Mouse (Mus musculus) kidney, postnatal 14 days (tissue): ENCODE measurements around the gene Nckap1.
"Not testable (repeated sequence)": the region's sequence is repeated elsewhere in the genome, so short reads cannot be mapped to it uniquely, and the experiment has no call there.

Experiments used
- DNase-seq: peaks from one replicate; pipeline ENCODE4 v3.0.0; 2022; ENCODE audit warnings: mixed read lengths

Nckap1 gene

GRCm38 (mm10) chr2:80559655-80560054 lies 21.5 kb downstream of the Nckap1 start:
- DNase-seq, result no peak

GRCm38 (mm10) chr2:80554442-80554841 lies 26.7 kb downstream of the Nckap1 start:
- no peak for DNase-seq

GRCm38 (mm10) chr2:80549704-80550103 lies 31.5 kb downstream of the Nckap1 start:
- DNase-seq, result no peak

- no peak for DNase-seq
Observed at GRCm38 (mm10) chr2:80547901-80548300, 33.3 kb downstream of the Nckap1 start.

DNA sequence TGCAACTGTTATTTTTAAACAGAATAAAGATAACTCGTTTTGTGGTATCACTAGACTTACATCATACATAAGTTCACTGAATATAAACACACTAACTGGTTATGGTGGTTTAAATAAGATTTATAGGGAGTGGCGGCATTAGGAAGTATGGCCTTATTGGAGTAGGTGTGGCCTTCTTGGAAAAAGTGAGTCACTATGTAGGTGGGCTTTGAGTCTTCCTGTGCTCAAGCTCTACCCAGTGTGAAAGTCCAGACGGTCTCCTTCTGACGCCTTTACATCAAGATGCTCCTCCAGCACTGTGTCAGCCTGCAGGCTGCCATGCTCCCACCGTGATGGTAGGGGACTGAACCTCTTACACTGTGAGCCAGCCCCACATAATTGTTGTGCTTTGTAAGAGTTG lies 38.4 kb downstream of the Nckap1 start:
- no peak for DNase-seq

- DNase-seq, result no peak
Observed at GRCm38 (mm10) chr2:80537156-80537555, 44.0 kb downstream of the Nckap1 start.

DNA sequence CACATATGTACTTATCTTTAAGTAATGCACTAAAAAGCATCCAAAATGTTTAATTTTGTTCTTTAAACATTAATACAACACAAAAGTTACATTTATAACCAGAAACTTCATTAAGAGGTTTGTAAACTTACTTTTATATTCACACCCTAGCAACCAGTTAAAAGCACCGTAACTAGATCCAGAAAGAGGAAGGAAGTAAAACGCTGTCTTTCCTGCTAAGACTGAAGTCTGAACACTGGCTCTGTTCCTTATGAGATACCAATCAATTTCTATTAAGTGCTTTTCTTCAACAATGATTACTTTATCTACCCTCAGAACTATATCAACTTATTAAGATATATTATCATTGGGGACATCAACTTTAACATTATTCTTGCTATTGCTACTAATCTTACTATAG lies 44.6 kb downstream of the Nckap1 start:
- DNase-seq, result no peak

DNA sequence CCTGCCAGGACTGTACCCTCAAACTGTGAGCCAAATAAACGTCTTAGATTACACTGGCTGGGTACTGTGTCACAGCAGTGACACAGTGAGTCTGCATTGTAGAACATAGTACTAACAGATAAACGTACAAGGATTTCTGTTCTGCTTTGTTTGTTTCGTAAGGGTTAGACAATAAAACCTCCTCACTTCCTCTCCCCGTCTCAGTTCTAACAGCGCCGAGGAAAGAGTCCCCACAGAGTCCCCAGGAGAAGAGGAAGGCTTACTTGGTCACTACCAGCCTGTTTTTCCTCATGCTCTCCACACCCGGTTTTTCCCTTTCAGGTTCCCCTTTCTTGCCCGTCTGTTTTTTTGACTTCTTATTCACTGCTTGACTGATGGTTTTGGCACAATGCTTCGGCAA lies 56.9 kb downstream of the Nckap1 start:
- DNase-seq, result no peak

- DNase-seq, result no peak
Observed at GRCm38 (mm10) chr2:80506051-80506802, 75.0 kb downstream of the Nckap1 start.

DNA sequence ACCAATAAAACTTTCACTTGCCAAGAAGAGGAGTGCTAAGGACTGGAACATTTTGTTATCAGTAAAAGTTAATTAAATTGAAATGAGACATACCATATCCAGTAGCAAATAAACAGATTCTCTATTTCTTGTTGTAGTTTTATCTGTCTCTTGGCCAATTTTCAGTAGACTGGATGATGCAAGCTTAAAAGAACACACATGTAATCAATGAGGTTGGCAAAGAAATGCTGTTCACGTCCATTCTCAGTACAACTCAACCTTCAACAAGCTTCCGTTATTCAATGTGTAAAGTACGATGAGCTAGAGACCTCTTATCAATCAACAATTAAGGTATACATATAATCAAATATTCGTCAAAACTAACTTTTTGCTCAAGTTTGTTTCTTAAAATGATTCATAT lies 79.0 kb downstream of the Nckap1 start:
- DNase-seq, result no peak

DNA sequence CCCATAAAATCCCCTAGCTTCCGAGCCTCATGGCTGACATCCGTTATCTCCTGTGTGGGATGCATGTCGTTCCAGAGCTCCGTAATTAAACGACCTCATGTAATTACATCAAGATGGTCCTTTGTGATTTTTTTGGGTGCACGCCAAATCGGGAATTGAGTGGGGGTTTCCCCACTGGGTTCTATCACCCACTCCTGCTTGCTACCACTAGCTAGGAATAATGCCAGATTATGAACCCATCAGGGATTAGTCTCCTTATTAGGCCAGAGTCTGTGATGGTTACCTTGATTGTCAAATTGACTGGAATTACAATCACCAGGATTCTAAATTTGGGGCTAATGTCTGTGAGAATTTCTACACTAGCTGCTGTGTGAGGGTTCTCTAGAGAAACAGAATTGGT lies 85.9 kb downstream of the Nckap1 start:
- DNase-seq, result not testable (repeated sequence)

- no peak for DNase-seq
Observed at GRCm38 (mm10) chr2:80486851-80487250, 94.3 kb downstream of the Nckap1 start.

- DNase-seq, result no peak
Observed at GRCm38 (mm10) chr2:80484951-80485350, 96.2 kb downstream of the Nckap1 start.

DNA sequence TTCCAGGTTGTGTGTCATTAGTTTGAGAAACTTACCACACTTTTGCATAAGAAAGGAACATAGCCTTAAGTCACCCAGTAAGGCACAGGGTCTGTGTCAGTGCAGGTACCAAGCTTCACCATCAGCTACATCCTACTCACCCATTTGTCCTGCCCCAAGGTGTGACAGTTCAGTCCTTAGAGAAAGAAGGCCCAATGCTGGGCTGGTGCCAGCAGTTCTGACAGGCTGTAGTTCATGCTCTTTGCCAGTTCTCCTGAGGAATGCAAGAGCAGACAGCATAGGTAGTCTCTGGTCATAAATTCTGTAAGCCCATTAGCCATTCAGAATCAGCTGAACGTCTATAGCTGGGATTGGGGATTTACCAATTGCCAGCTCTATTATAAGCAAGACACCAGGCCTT lies 105.3 kb downstream of the Nckap1 start:
- DNase-seq, result peak; percentile 6

- DNase-seq, result no peak
Observed at GRCm38 (mm10) chr2:80474247-80474796, 106.9 kb downstream of the Nckap1 start.

GRCm38 (mm10) chr2:80465991-80466821 lies 115.0 kb downstream of the Nckap1 start:
- no peak for DNase-seq

DNA sequence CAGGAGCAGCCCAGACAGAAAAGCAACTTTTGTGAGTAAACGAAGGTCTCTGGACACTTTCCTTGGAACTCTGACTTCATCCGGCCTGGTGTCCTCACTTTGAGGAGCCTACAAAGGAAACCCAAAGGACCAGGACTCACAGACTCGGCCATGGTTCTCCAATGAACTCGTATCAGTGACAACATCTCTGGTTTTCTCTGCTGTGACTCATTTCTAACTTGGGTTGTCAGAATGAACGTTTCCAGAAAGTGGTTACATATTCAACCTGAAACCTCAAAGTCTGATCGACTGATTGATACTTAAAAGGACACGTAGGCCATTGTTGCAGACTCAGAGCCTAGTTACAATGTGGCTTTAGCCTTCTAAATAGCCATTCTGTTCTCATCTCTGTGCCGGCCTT lies 119.4 kb downstream of the Nckap1 start:
- DNase-seq, result no peak
